In the genomic region with DNA sequence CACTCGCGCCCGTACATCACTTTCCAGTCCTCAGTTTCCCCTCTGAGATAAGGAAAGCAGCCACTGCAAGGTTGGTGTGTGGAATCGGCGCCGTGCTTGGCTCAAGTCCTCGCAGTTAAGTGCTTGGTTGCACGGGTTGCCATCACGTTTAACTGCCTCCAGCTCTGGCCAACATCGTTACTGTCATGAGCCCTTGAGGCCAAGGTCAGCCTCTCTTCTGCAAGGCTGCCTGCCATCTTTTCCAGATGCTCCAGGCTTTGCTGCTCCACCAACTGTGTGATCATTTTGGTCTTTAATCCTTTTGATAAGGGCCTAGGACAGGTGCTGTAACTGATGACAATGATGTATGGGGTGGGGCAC, we compare ENCODE assay signal across 8 mouse cellular contexts. TPM values are rescaled to one million over a fixed set of nuclear protein-coding genes. Genes with fewer than 3 reads are reported as not detected.
DNase-seq lines count a peak whose midpoint lies in the region; ATAC-seq and TF ChIP-seq lines count a peak whose summit lies in the region.

No protein-coding gene starts in this region.

- H3K36me3 ChIP-seq in liver, adult 2 months (ENCODE audit: control insufficient read depth, insufficient read depth, low read length) = no peaks in the 10 kb centered on the region
- H3K36me3 ChIP-seq in intestine, embryonic 16.5 days (ENCODE audit: control insufficient read depth, insufficient read depth, low read length) = peaks cover 6% of the 10 kb centered on the region; the same call in 1 of the 2 replicates
- peaks cover 13% of the 10 kb centered on the region for H3K36me3 ChIP-seq in neural tube, embryonic 15.5 days

- no peak for TF ChIP-seq POLR2A in liver, adult 2 months (IDR thresholded peaks at IDR 0.05; ENCODE audit: extremely low read depth, insufficient read depth, low read length)
- no peak for TF ChIP-seq POLR2A in cortical plate, adult 2 months (IDR thresholded peaks at IDR 0.05; ENCODE audit: extremely low read depth, insufficient read depth, low read length)

- H3K4me3 ChIP-seq in liver, adult 2 months (ENCODE audit: insufficient read depth, low read depth, low read length) = peak overlapping the region; percentile 69
- H3K4me3 ChIP-seq in cortical plate, adult 2 months (ENCODE audit: insufficient read depth, low read length) = peak overlapping the region; percentile 84
- peak overlapping the region; percentile 82 for H3K4me3 ChIP-seq in intestine, embryonic 16.5 days (ENCODE audit: low read length)
- H3K4me3 ChIP-seq in neural tube, embryonic 15.5 days (replicated peaks) = peak overlapping the region; percentile 79

- no peaks in the 10 kb centered on the region for H3K9me3 ChIP-seq in intestine, embryonic 16.5 days (ENCODE audit: control insufficient read depth, low read length)
- H3K9me3 ChIP-seq in neural tube, embryonic 15.5 days (replicated peaks) = no peaks in the 10 kb centered on the region

- DNase-seq in liver, adult 2 months (ENCODE audit: extremely low read depth, low read depth, low spot score) = no peak
- DNase-seq in liver (no peak), MN1 (ENCODE audit: low spot score) (no peak)
- DNase-seq in thymus, adult 18-20 months = no peak
- DNase-seq in embryo, embryonic 10 days (ENCODE audit: low spot score) = no peak

- peak overlapping the region; percentile 96 for H3K4me2 ChIP-seq in intestine, embryonic 16.5 days (ENCODE audit: low read depth, low read length)
- peak overlapping the region; percentile 85 for H3K4me2 ChIP-seq in neural tube, embryonic 15.5 days

- peaks cover 7% of the 10 kb centered on the region for H3K4me1 ChIP-seq in liver, adult 2 months (ENCODE audit: control insufficient read depth, insufficient read depth, low read length)
- H3K4me1 ChIP-seq in cortical plate, adult 2 months (ENCODE audit: control insufficient read depth, insufficient read depth, low read length) = 0 out of 2 replicates have a peak, but pooled peaks cover 3% of the 10 kb centered on the region
- H3K4me1 ChIP-seq in intestine, embryonic 16.5 days (ENCODE audit: control insufficient read depth, insufficient read depth, low read length) = peaks cover 23% of the 10 kb centered on the region
- H3K4me1 ChIP-seq in neural tube, embryonic 15.5 days = peaks cover 37% of the 10 kb centered on the region

- no peak for TF ChIP-seq CTCF in liver, adult 2 months (IDR thresholded peaks at IDR 0.05; ENCODE audit: low read depth, low read length)
- TF ChIP-seq CTCF in cortical plate, adult 2 months (IDR thresholded peaks at IDR 0.05; ENCODE audit: extremely low read depth, insufficient read depth, low read length) = no peak

- ATAC-seq in intestine, embryonic 16.5 days = no peak
- ATAC-seq in neural tube, embryonic 15.5 days (ENCODE audit: low FRiP score) = peak; percentile 16; the same call in 1 of the 2 replicates

- WGBS in liver, adult 2 months = 7% methylated on average over 10 of the region's 10 CpGs
- WGBS in intestine, embryonic 16.5 days = 1% methylated on average over 10 of the region's 10 CpGs
- WGBS in neural tube, embryonic 15.5 days = 7% methylated on average over 10 of the region's 10 CpGs

- no peaks in the 10 kb centered on the region for H3K27me3 ChIP-seq in liver, adult 2 months (ENCODE audit: control insufficient read depth, insufficient read depth, low read length)
- no peaks in the 10 kb centered on the region for H3K27me3 ChIP-seq in intestine, embryonic 16.5 days (replicated peaks; ENCODE audit: control insufficient read depth, insufficient read depth, low read length)
- H3K27me3 ChIP-seq in neural tube, embryonic 15.5 days (replicated peaks) = 0 out of 2 replicates have a peak, but pooled peaks cover 2% of the 10 kb centered on the region

- H3K79me2 ChIP-seq in liver, adult 2 months (ENCODE audit: control insufficient read depth, insufficient read depth, low read length) = peaks cover 10% of the 10 kb centered on the region; the same call in 1 of the 2 replicates

- peak overlapping the region; percentile 61 for H3K27ac ChIP-seq in liver, adult 2 months (replicated peaks; ENCODE audit: insufficient read depth, low read depth, low read length)
- no peak overlapping the region for H3K27ac ChIP-seq in cortical plate, adult 2 months (ENCODE audit: insufficient read depth, low read length)
- peak overlapping the region; percentile 72 for H3K27ac ChIP-seq in intestine, embryonic 16.5 days (ENCODE audit: low read length)
- peak overlapping the region; percentile 85 for H3K27ac ChIP-seq in neural tube, embryonic 15.5 days (replicated peaks)

- peak overlapping the region; percentile 80 for H3K9ac ChIP-seq in liver, adult 2 months (ENCODE audit: low read depth, low read length)
- peak overlapping the region; percentile 96 for H3K9ac ChIP-seq in intestine, embryonic 16.5 days (ENCODE audit: low read depth, low read length)
- peak overlapping the region; percentile 96 for H3K9ac ChIP-seq in neural tube, embryonic 15.5 days (replicated peaks)

RNA-seq across cellular contexts. Expression of gene Ntmt1, which starts 0.7 kb away (rescaled TPM):
- 8.3 and 8.8 TPM in 2 replicates for total RNA-seq in liver, adult 2 months (2014; rRNA removed)
- 11.9 and 15.9 TPM in 2 replicates for polyA plus RNA-seq in liver, adult 2 months (2012; rRNA removed)
- polyA plus RNA-seq in cortical plate, adult 2 months (2012; rRNA removed) = 47.1 TPM in 2 replicates
- polyA plus RNA-seq in intestine, embryonic 16.5 days (2015; fragmentation: Nextera tagmentation; extraction: Ambion mirVana) = 76.3 and 87.4 TPM in 2 replicates
- 92.6 and 107 TPM in 2 replicates for polyA plus RNA-seq in neural tube, embryonic 15.5 days (2015; fragmentation: Nextera tagmentation; extraction: Ambion mirVana)

RNA-seq across cellular contexts. Expression of gene 1700001O22Rik, which starts 4.8 kb away (rescaled TPM):
- total RNA-seq in liver, adult 2 months (2014; rRNA removed) = not detected in 2 replicates
- polyA plus RNA-seq in liver, adult 2 months (2012; rRNA removed) = 0.11 TPM in 1 of 2 replicates, not detected in the other
- polyA plus RNA-seq in cortical plate, adult 2 months (2012; rRNA removed) = 13.5 and 17.5 TPM in 2 replicates
- 0.99 and 1.2 TPM in 2 replicates for polyA plus RNA-seq in intestine, embryonic 16.5 days (2015; fragmentation: Nextera tagmentation; extraction: Ambion mirVana)
- polyA plus RNA-seq in neural tube, embryonic 15.5 days (2015; fragmentation: Nextera tagmentation; extraction: Ambion mirVana) = 1.5 and 2.2 TPM in 2 replicates

RNA-seq across cellular contexts. Expression of gene Asb6, which starts 21.9 kb away (rescaled TPM):
- total RNA-seq in liver, adult 2 months (2014; rRNA removed) = 4.6 and 5.6 TPM in 2 replicates
- 15.4 and 17.4 TPM in 2 replicates for polyA plus RNA-seq in liver, adult 2 months (2012; rRNA removed)
- 44.1 and 45.8 TPM in 2 replicates for polyA plus RNA-seq in cortical plate, adult 2 months (2012; rRNA removed)
- 24.0 and 24.5 TPM in 2 replicates for polyA plus RNA-seq in intestine, embryonic 16.5 days (2015; fragmentation: Nextera tagmentation; extraction: Ambion mirVana)
- polyA plus RNA-seq in neural tube, embryonic 15.5 days (2015; fragmentation: Nextera tagmentation; extraction: Ambion mirVana) = 40.7 and 44.0 TPM in 2 replicates

RNA-seq across cellular contexts. Expression of gene Prrx2, which starts 26.5 kb away (rescaled TPM):
- not detected in 2 replicates for total RNA-seq in liver, adult 2 months (2014; rRNA removed)
- 0.32 TPM in 1 of 2 replicates, not detected in the other for polyA plus RNA-seq in liver, adult 2 months (2012; rRNA removed)
- 2.3 and 2.7 TPM in 2 replicates for polyA plus RNA-seq in cortical plate, adult 2 months (2012; rRNA removed)
- polyA plus RNA-seq in intestine, embryonic 16.5 days (2015; fragmentation: Nextera tagmentation; extraction: Ambion mirVana) = 1.6 and 1.9 TPM in 2 replicates
- polyA plus RNA-seq in neural tube, embryonic 15.5 days (2015; fragmentation: Nextera tagmentation; extraction: Ambion mirVana) = 1.8 and 2.7 TPM in 2 replicates
